Comparison of ENCODE assay signal across 21 mouse cellular contexts in the genomic region with DNA sequence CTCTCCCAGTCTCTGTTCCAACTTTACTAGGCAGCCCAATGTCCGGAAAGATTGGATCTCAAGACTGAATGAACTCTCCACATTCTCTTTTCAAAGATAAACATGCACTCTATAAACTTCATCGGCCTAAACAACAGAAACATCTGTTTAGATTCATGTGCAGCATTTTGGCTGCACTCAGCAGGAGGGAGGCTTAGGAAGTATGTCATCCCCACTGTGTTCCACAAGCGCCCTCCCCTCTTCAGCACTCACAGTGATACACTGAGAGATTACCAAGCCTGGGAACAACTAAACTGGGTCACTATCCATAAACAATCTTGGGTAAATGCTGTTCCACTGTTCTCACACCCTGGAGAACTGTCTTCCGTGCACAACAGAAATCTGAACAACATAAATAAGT.
DNase-seq lines count a peak whose midpoint lies in the region; ATAC-seq lines count a peak whose summit lies in the region.
"Had no signal": no experiment of that assay in that cellular context is flagged by ENCODE, and none has a peak within 500 bp of the region (broad histone marks: within the 10 kb centered on the region; RNA-seq: fewer than 3 reads in every experiment).

No protein-coding gene starts in this region.

- no peak overlapping the region for H3K9ac ChIP-seq in intestine, embryonic 14.5 days (ENCODE audit: low read length)
- H3K9ac ChIP-seq: forebrain, embryonic 12.5 days; midbrain, embryonic 13.5 days had no signal

- intact Hi-C loops in heart, postnatal 36 days (cut with DNase I), result loop anchor here (10.0 kb wide), 1 partner anchor 162 kb away; no protein-coding TSS in a partner anchor

- H3K4me1 ChIP-seq in intestine, embryonic 14.5 days (replicated peaks; ENCODE audit: control insufficient read depth, insufficient read depth, low read length), result peaks cover 8% of the 10 kb centered on the region; the same call in 1 of the 2 replicates
- H3K4me1 ChIP-seq: forebrain, embryonic 12.5 days; hindbrain, embryonic 10.5 days; midbrain, embryonic 13.5 days had no signal

- DNase-seq in heart, adult 11 months, result peak; percentile 88
- no peak for DNase-seq in heart, postnatal 36 days
- peak; percentile 15 to 22 for DNase-seq in kidney, postnatal 4 days
- no peak for DNase-seq in kidney, adult 18-20 months
- no peak for DNase-seq in intestine, embryonic 14.5 days (ENCODE audit: low spot score)
- peak; percentile 14 for DNase-seq in lung, postnatal 36 days
- no peak for DNase-seq in adrenal gland, postnatal 36 days
- DNase-seq: adrenal gland, adult 2 months; cerebellum, adult 11 months; cerebellum, postnatal 14 days; embryo, embryonic 11 days; gastrocnemius, postnatal 25 days; layer of hippocampus, postnatal 36 days; liver; thymus, postnatal 4 days had no signal

- H3K27ac ChIP-seq in intestine, embryonic 14.5 days (ENCODE audit: low read depth), result peak overlapping the region; percentile 29; the same call in 1 of the 2 replicates
- H3K27ac ChIP-seq: forebrain, embryonic 12.5 days; hindbrain, embryonic 10.5 days; midbrain, embryonic 13.5 days had no signal

- H3K4me3 ChIP-seq in intestine, embryonic 14.5 days (ENCODE audit: low read depth, low read length), result no peak overlapping the region
- H3K4me3 ChIP-seq: forebrain, embryonic 12.5 days; hindbrain, embryonic 10.5 days; midbrain, embryonic 13.5 days; myocyte had no signal

- ATAC-seq in intestine, embryonic 14.5 days (replicated peaks; ENCODE audit: low FRiP score, low TSS enrichment, low read depth), result no peak
- no peak for ATAC-seq in megakaryocyte progenitor cell, adult 5-6 weeks (replicated peaks; ENCODE audit: poor library complexity)
- ATAC-seq: midbrain, embryonic 13.5 days had no signal

- no peak overlapping the region for H3K4me2 ChIP-seq in intestine, embryonic 14.5 days (ENCODE audit: low read length)
- H3K4me2 ChIP-seq: forebrain, embryonic 12.5 days; heart, embryonic 11.5 days; midbrain, embryonic 13.5 days had no signal

- H3K36me3 ChIP-seq in intestine, embryonic 14.5 days (ENCODE audit: control insufficient read depth, insufficient read depth, low read length), result no peaks in the 10 kb centered on the region
- H3K36me3 ChIP-seq: forebrain, embryonic 12.5 days; hindbrain, embryonic 10.5 days; midbrain, embryonic 13.5 days had no signal

- no peaks in the 10 kb centered on the region for H3K9me3 ChIP-seq in intestine, embryonic 14.5 days (ENCODE audit: control insufficient read depth, low read length)
- H3K9me3 ChIP-seq: forebrain, embryonic 12.5 days; hindbrain, embryonic 10.5 days; midbrain, embryonic 13.5 days had no signal

- H3K27me3 ChIP-seq in intestine, embryonic 14.5 days (replicated peaks; ENCODE audit: control insufficient read depth, insufficient read depth, low read length), result no peaks in the 10 kb centered on the region
- H3K27me3 ChIP-seq: forebrain, embryonic 12.5 days; midbrain, embryonic 13.5 days had no signal

- 51% methylated on average over 4 of the region's 4 CpGs for WGBS in intestine, embryonic 14.5 days

Comparison
In these comparisons a context has a peak if more than half of its experiments do, and no peak if none do; other contexts are left out.
1. DNase-seq: peak in heart, adult 11 months (single experiment), kidney, postnatal 4 days (2 of 2) and lung, postnatal 36 days (single experiment); none in heart, postnatal 36 days (0 of 2), kidney, adult 18-20 months (single experiment), intestine, embryonic 14.5 days (single experiment) and adrenal gland, postnatal 36 days (0 of 2).